In the genomic region with DNA sequence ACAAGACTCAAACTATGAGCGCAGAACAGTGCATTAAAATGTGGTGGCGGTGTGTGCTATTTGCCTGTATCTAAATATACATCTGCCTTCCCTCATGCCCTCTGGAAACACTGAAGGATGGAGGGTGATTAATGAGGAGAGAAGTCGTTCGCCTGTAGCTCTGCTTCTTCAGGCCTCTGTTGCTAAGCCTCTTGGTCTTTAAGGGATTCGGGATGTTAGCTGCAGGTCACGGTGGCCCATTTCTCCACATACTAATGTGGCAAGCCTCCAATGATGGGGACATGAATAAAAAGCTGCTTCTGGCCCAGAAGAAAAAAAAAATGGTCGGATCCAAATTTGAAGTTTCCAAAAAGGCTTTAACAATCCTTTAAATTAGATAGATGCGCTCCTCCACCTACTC, we compare ENCODE assay signal across 10 mouse cellular contexts.
DNase-seq lines count a peak whose midpoint lies in the region; ATAC-seq and TF ChIP-seq lines count a peak whose summit lies in the region.
"Had no signal": no experiment of that assay in that cellular context is flagged by ENCODE, and none has a peak within 500 bp of the region (broad histone marks: within the 10 kb centered on the region; RNA-seq: fewer than 3 reads in every experiment).

No protein-coding gene starts in this region.

- peaks cover 14% of the 10 kb centered on the region for H3K4me1 ChIP-seq in embryonic facial prominence, embryonic 12.5 days
- H3K4me1 ChIP-seq in embryonic facial prominence, embryonic 10.5 days = peaks cover 20% of the 10 kb centered on the region
- H3K4me1 ChIP-seq in lung, postnatal 0 days (ENCODE audit: insufficient read depth, low read depth, low read length) = 0 out of 2 replicates have a peak, but pooled peaks cover 6% of the 10 kb centered on the region
- H3K4me1 ChIP-seq in stomach, embryonic 15.5 days = no peaks in the 10 kb centered on the region

- no peak overlapping the region for H3K9ac ChIP-seq in embryonic facial prominence, embryonic 12.5 days
- no peak overlapping the region for H3K9ac ChIP-seq in lung, postnatal 0 days (replicated peaks; ENCODE audit: low read depth)
- H3K9ac ChIP-seq in stomach, embryonic 15.5 days = no peak overlapping the region

- H3K27ac ChIP-seq in embryonic facial prominence, embryonic 12.5 days = no peak overlapping the region
- H3K27ac ChIP-seq in embryonic facial prominence, embryonic 10.5 days (replicated peaks) = no peak overlapping the region; the same call in 1 of the 2 replicates
- H3K27ac ChIP-seq in lung, postnatal 0 days (ENCODE audit: low read length) = no peak overlapping the region
- H3K27ac ChIP-seq in stomach, embryonic 15.5 days = no peak overlapping the region
- H3K27ac ChIP-seq: heart, adult 2 months had no signal

- TF ChIP-seq CTCF in lung, postnatal 0 days (IDR thresholded peaks at IDR 0.05) = no peak

- H3K27me3 ChIP-seq in embryonic facial prominence, embryonic 12.5 days = no peaks in the 10 kb centered on the region
- no peaks in the 10 kb centered on the region for H3K27me3 ChIP-seq in embryonic facial prominence, embryonic 10.5 days (replicated peaks; ENCODE audit: low read depth, poor library complexity, severe bottlenecking)
- H3K27me3 ChIP-seq in lung, postnatal 0 days (replicated peaks; ENCODE audit: insufficient read depth, low read length) = no peaks in the 10 kb centered on the region
- H3K27me3 ChIP-seq in stomach, embryonic 15.5 days (replicated peaks) = no peaks in the 10 kb centered on the region

- ATAC-seq in embryonic facial prominence, embryonic 12.5 days (ENCODE audit: insufficient number of reproducible peaks, insufficient read depth, low FRiP score, low TSS enrichment) = no peak
- ATAC-seq in lung, postnatal 0 days = no peak
- no peak for ATAC-seq in stomach, embryonic 15.5 days (ENCODE audit: insufficient read depth, low FRiP score, low read depth)
- no peak for ATAC-seq in erythroid progenitor cell, adult 5-6 weeks (replicated peaks; ENCODE audit: low FRiP score, poor library complexity, severe bottlenecking)

- TF ChIP-seq EP300 in lung, postnatal 0 days (IDR thresholded peaks at IDR 0.05) = no peak

- WGBS in embryonic facial prominence, embryonic 12.5 days = 75% methylated on average over 8 of the region's 8 CpGs
- 79% methylated on average over 8 of the region's 8 CpGs for WGBS in embryonic facial prominence, embryonic 10.5 days
- WGBS in lung, postnatal 0 days = 50% methylated on average over 8 of the region's 8 CpGs
- 48% methylated on average over 8 of the region's 8 CpGs for WGBS in stomach, embryonic 15.5 days

- H3K4me3 ChIP-seq in embryonic facial prominence, embryonic 12.5 days = no peak overlapping the region
- no peak overlapping the region for H3K4me3 ChIP-seq in embryonic facial prominence, embryonic 10.5 days
- H3K4me3 ChIP-seq in lung, postnatal 0 days (ENCODE audit: low read depth, low read length) = no peak overlapping the region
- no peak overlapping the region for H3K4me3 ChIP-seq in stomach, embryonic 15.5 days (replicated peaks)
- H3K4me3 ChIP-seq: heart, adult 2 months had no signal

- no peaks in the 10 kb centered on the region for H3K36me3 ChIP-seq in embryonic facial prominence, embryonic 12.5 days
- no peaks in the 10 kb centered on the region for H3K36me3 ChIP-seq in embryonic facial prominence, embryonic 10.5 days (replicated peaks)
- no peaks in the 10 kb centered on the region for H3K36me3 ChIP-seq in lung, postnatal 0 days (ENCODE audit: insufficient read depth, low read length)
- H3K36me3 ChIP-seq in stomach, embryonic 15.5 days = no peaks in the 10 kb centered on the region

- H3K9me3 ChIP-seq in embryonic facial prominence, embryonic 12.5 days = no peaks in the 10 kb centered on the region
- H3K9me3 ChIP-seq in embryonic facial prominence, embryonic 10.5 days = no peaks in the 10 kb centered on the region
- H3K9me3 ChIP-seq in lung, postnatal 0 days (ENCODE audit: low read length) = no peaks in the 10 kb centered on the region
- H3K9me3 ChIP-seq in stomach, embryonic 15.5 days = no peaks in the 10 kb centered on the region

- 0 out of 2 replicates have a peak overlapping the region, but pooled peaks have one; percentile 13 for H3K4me2 ChIP-seq in embryonic facial prominence, embryonic 12.5 days (replicated peaks)
- H3K4me2 ChIP-seq in lung, postnatal 0 days (replicated peaks; ENCODE audit: low read depth, low read length) = no peak overlapping the region; the same call in 1 of the 2 replicates
- H3K4me2 ChIP-seq in stomach, embryonic 15.5 days = peak overlapping the region; percentile 38; the same call in 1 of the 2 replicates

- DNase-seq in embryonic facial prominence, embryonic 10.5 days (ENCODE audit: low spot score) = no peak
- peak; percentile 15 for DNase-seq in lung, postnatal 0 days (ENCODE audit: low spot score)
- no peak for DNase-seq in lung, postnatal 10 days
- DNase-seq in forelimb bud, embryonic 11.5 days (ENCODE audit: low read depth, low spot score) = peak; percentile 33
- no peak for DNase-seq in layer of hippocampus, adult 9-10 months (ENCODE audit: low spot score)
- DNase-seq: heart, adult 2 months; kidney, postnatal 25 days had no signal

Comparison
In these comparisons a context has a peak if more than half of its experiments do, and no peak if none do; other contexts are left out.
1. DNase-seq: peak in lung, postnatal 0 days (single experiment) and forelimb bud, embryonic 11.5 days (single experiment); none in embryonic facial prominence, embryonic 10.5 days (single experiment), lung, postnatal 10 days (single experiment) and layer of hippocampus, adult 9-10 months (single experiment).